Mouse (Mus musculus) midbrain, postnatal 0 days (tissue): ENCODE measurements around the gene Acp5. TPM values are rescaled to one million over a fixed set of nuclear protein-coding genes. Genes with fewer than 3 reads are reported as not detected.
A peak's percentile ranks its signal among the peaks of the same experiment; 100 is the strongest.

Source experiments
- ATAC-seq: fragments of 200-750 bp; cut with Nextera tagmentation; 2 replicates; pipeline ENCODE4 v1.8.0; 2017; ENCODE audit warnings: moderate number of reproducible peaks, mild to moderate bottlenecking, moderate TSS enrichment, moderate library complexity; ENCODE audit not compliant: low FRiP score
- DNase-seq: peaks from one replicate; pipeline ENCODE4 v3.0.0-alpha.2; 2015; ENCODE audit warnings: low spot score
- H3K27ac ChIP-seq: fragments of 300-500 bp; sonication (generic); 2 replicates; pipeline ENCODE4 v1.5.1; 2014; ENCODE audit warnings: low read depth, mild to moderate bottlenecking, low read length, mixed read lengths
- H3K27me3 ChIP-seq: fragments of 300-500 bp; sonication (generic); 2 replicates; pipeline ENCODE4 v1.6.1; 2014; ENCODE audit warnings: low read length, control low read depth, mixed read lengths; ENCODE audit not compliant: insufficient read depth
- H3K36me3 ChIP-seq: fragments of 300-500 bp; sonication (generic); 2 replicates; pipeline ENCODE4 v1.6.1; 2014; ENCODE audit warnings: low read length, control low read depth, mixed read lengths; ENCODE audit not compliant: insufficient read depth
- H3K4me1 ChIP-seq: fragments of 300-500 bp; sonication (generic); 2 replicates; pipeline ENCODE4 v1.6.1; 2014; ENCODE audit warnings: mild to moderate bottlenecking, control low read depth, antibody characterized with exemption, low read length, mixed read lengths; ENCODE audit not compliant: insufficient read depth
- H3K4me2 ChIP-seq: fragments of 300-500 bp; sonication (generic); 2 replicates; pipeline ENCODE4 v1.6.1; 2014; ENCODE audit warnings: low read depth, mild to moderate bottlenecking, low read length, mixed read lengths; ENCODE audit not compliant: poor library complexity, severe bottlenecking
- H3K4me3 ChIP-seq: fragments of 300-500 bp; sonication (generic); 2 replicates; pipeline ENCODE4 v1.5.1; 2014; ENCODE audit warnings: low read depth, mild to moderate bottlenecking, low read length, moderate library complexity
- H3K9ac ChIP-seq: fragments of 300-500 bp; sonication (generic); replicated peaks from 2 replicates; pipeline ENCODE4 v1.6.1; 2014; ENCODE audit warnings: mild to moderate bottlenecking, low read length, moderate library complexity, mixed read lengths; ENCODE audit not compliant: poor library complexity, severe bottlenecking
- H3K9me3 ChIP-seq: fragments of 300-500 bp; sonication (generic); 2 replicates; pipeline ENCODE4 v1.6.1; 2016; ENCODE audit warnings: low read length, control low read depth
- CTCF ChIP-seq: IDR thresholded peaks from 2 replicates; pipeline ENCODE4 v1.5.1; 2016; ENCODE audit warnings: antibody characterized with exemption, mild to moderate bottlenecking
- WGBS: fragments of 180-500 bp; shearing (Covaris S2); extraction: QIAGEN DNeasy Blood & Tissue Kit; methylation state at CpG from one replicate; pipeline ENCODE4 v1.1.7; 2014; 5-methylcytosine and 5-hydroxymethylcytosine counted together
- microRNA-seq: library from miRNA; unstranded; fragments of <30 nt; microRNA quantifications from one replicate; pipeline ENCODE4, GENCODE M21; 2016; ENCODE audit warnings: borderline number of aligned reads
- polyA plus RNA-seq: library from polyadenylated mRNA; unstranded; fragments of >200 nt; fragmentation: Nextera tagmentation; extraction: Ambion mirVana; gene quantifications from 2 replicates; pipeline ENCODE4 v1.2.1, GENCODE M21; 2015
- total RNA-seq: library from RNA; depleted of rRNA; stranded (reverse); fragments of >200 nt; gene quantifications from 2 replicates; pipeline ENCODE4 v1.2.3, GENCODE M21; 2014; rRNA removed

Gene Acp5
- total and polyA plus RNA-seq, 2 experiments from 2014 or later: 0.47 to 2.9 TPM

DNA sequence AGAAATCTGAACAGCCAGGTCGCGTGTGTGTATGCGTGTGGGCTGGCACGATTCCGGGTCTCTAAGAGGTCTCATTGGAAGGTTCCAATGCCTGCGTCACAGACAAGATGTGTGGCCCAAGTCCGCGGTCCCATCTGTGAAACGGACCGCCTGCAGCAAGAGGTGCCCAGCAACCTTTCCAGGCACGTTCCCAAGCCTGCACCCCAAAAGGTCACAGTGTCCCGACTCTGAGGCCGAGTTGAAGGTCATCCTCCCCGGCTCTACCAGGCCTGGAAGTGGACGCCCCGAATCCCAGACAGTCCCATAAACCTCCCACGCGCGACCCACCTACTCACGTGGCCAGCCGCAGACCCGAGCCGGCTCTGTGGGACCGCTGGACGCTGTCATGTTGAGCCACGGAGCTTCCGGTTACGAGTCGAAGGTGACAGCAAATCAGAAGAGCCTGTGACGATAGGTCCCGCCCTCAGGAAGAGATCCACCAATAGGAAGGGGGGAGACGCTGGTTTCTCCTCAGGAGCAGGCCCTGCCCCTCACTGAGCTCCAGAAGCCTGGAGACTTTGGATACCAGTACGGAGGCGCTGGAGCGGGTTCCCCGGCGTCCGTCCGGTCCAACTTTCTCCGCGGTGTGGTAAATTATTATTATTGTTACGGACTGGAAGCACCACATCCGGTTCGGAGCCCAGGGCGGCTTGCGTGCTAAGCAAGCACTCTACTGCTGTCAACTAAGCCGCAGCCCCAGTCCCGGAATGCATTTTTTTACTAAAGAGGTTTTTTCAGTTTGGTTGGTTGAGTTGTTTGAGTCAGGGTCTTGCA, 50.3 kb downstream of the Acp5 start, which contains the start of gene Ecsit:
Gene Ecsit (minus strand): TSS at position 417 of the 813 bp plus-strand sequence.
- Histone ChIP-seq H3K4me2 (peak within 1 kb of the TSS; percentile 75), H3K4me1 (0 out of 2 replicates have a peak, but pooled peaks cover 4% of the 10 kb centered on the region), H3K4me3 (peak within 1 kb of the TSS; percentile 65), H3K9me3 (no peaks in the 10 kb centered on the region), H3K9ac (peak within 1 kb of the TSS; percentile 71), H3K27me3 (no peaks in the 10 kb centered on the region), H3K36me3 (no peaks in the 10 kb centered on the region), H3K27ac (peak within 1 kb of the TSS; percentile 76)
- peak; percentile 97 for ATAC-seq
- WGBS: under 1% methylated on average over 48 of the region's 48 CpGs
- no peak for TF ChIP-seq CTCF
- peak; percentile 97 for DNase-seq

DNA sequence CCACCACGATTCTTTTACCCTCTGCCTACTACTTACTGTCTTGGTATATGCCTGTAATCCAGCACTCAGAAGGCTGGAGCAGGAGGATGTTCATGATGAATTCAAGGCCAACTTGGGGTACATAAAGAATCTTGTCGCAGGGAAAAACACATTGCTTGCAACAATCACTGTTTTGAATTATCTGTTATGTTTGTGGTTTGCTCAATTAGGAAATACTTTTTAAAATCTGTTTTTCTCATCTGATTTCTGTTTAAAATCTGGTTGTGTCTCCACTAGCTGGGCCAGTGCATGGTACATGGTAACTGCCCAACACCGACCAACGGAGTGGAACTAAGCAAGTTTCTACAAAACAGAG, 50.9 kb downstream of the Acp5 start:
- no peaks in the 10 kb centered on the region for H3K36me3 ChIP-seq
- WGBS: 32% methylated on average over 4 of the region's 4 CpGs
- no peak for ATAC-seq
- H3K27ac ChIP-seq: peak overlapping the region; percentile 76; the same call in 1 of the 2 replicates
- no peaks in the 10 kb centered on the region for H3K27me3 ChIP-seq
- H3K9me3 ChIP-seq: no peaks in the 10 kb centered on the region
- peak overlapping the region; percentile 67 for H3K4me2 ChIP-seq
- H3K9ac ChIP-seq: peak overlapping the region; percentile 71
- H3K4me1 ChIP-seq: 0 out of 2 replicates have a peak, but pooled peaks cover 4% of the 10 kb centered on the region
- no peak for DNase-seq
- peak overlapping the region; percentile 65 for H3K4me3 ChIP-seq
- TF ChIP-seq CTCF: no peak

Small RNAs within 50 kb of the gene (microRNA-seq; reads per million reads assigned to microRNA genes)
- gene Mir7084: not detected

Other genes with a start within 250 kb of the Acp5 start
- 15.9 and 26.0 TPM in 2 replicates for gene Rab3d, start 217.5 kb downstream of the Acp5 start, total RNA-seq
- gene Rab3d, start 217.5 kb downstream of the Acp5 start, polyA plus RNA-seq: 17.4 and 18.1 TPM in 2 replicates
- gene Ccdc159, start 208.2 kb downstream of the Acp5 start, total RNA-seq: 6.6 and 12.2 TPM in 2 replicates
- gene Ccdc159, start 208.2 kb downstream of the Acp5 start, polyA plus RNA-seq: 4.7 and 5.2 TPM in 2 replicates
- gene Tmem205, start 208.2 kb downstream of the Acp5 start, total RNA-seq: 32.1 and 50.9 TPM in 2 replicates
- 44.2 and 50.1 TPM in 2 replicates for gene Tmem205, start 208.2 kb downstream of the Acp5 start, polyA plus RNA-seq
- 129 and 165 TPM in 2 replicates for gene Plppr2, start 198.7 kb downstream of the Acp5 start, total RNA-seq
- 129 and 136 TPM in 2 replicates for gene Plppr2, start 198.7 kb downstream of the Acp5 start, polyA plus RNA-seq
- gene Swsap1, start 180.0 kb downstream of the Acp5 start, total RNA-seq: 33.7 and 38.6 TPM in 2 replicates
- gene Swsap1, start 180.0 kb downstream of the Acp5 start, polyA plus RNA-seq: 7.1 and 8.0 TPM in 2 replicates
- gene Epor, start 172.2 kb downstream of the Acp5 start, total RNA-seq: 2.7 TPM in 1 of 2 replicates, not detected in the other
- gene Epor, start 172.2 kb downstream of the Acp5 start, polyA plus RNA-seq: 1.7 and 1.9 TPM in 2 replicates
- 0.76 and 2.8 TPM in 2 replicates for gene Rgl3, start 146.3 kb downstream of the Acp5 start, total RNA-seq
- gene Rgl3, start 146.3 kb downstream of the Acp5 start, polyA plus RNA-seq: 0.85 and 1.1 TPM in 2 replicates
- 4.3 and 5.8 TPM in 2 replicates for gene Ccdc151, start 133.1 kb downstream of the Acp5 start, total RNA-seq
- 5.0 and 5.1 TPM in 2 replicates for gene Ccdc151, start 133.1 kb downstream of the Acp5 start, polyA plus RNA-seq
- gene Prkcsh, start 132.9 kb downstream of the Acp5 start, total RNA-seq: 71.9 and 85.8 TPM in 2 replicates
- 62.8 and 64.9 TPM in 2 replicates for gene Prkcsh, start 132.9 kb downstream of the Acp5 start, polyA plus RNA-seq
- 215 and 239 TPM in 2 replicates for gene Elavl3, start 83.7 kb downstream of the Acp5 start, total RNA-seq
- 75.2 and 78.7 TPM in 2 replicates for gene Elavl3, start 83.7 kb downstream of the Acp5 start, polyA plus RNA-seq
- gene Gm49318, start 64.5 kb downstream of the Acp5 start, total RNA-seq: 4.1 TPM in 1 of 2 replicates, not detected in the other
- gene Gm49318, start 64.5 kb downstream of the Acp5 start, polyA plus RNA-seq: 0.25 and 0.36 TPM in 2 replicates
- 30.0 and 33.1 TPM in 2 replicates for gene Zfp653, start 64.3 kb downstream of the Acp5 start, total RNA-seq
- 14.2 and 15.1 TPM in 2 replicates for gene Zfp653, start 64.3 kb downstream of the Acp5 start, polyA plus RNA-seq
- 49.6 and 56.3 TPM in 2 replicates for gene Ecsit, start 50.3 kb downstream of the Acp5 start, total RNA-seq
- gene Ecsit, start 50.3 kb downstream of the Acp5 start, polyA plus RNA-seq: 55.0 and 57.2 TPM in 2 replicates
- 1.2 and 1.3 TPM in 2 replicates for gene Cnn1, start 36.5 kb downstream of the Acp5 start, total RNA-seq
- gene Cnn1, start 36.5 kb downstream of the Acp5 start, polyA plus RNA-seq: 0.77 and 0.92 TPM in 2 replicates
- gene Elof1, start 18.5 kb downstream of the Acp5 start, total RNA-seq: 129 and 132 TPM in 2 replicates
- gene Elof1, start 18.5 kb downstream of the Acp5 start, polyA plus RNA-seq: 161 and 178 TPM in 2 replicates
- 27.0 and 40.8 TPM in 2 replicates for gene Pigyl, start 21.1 kb upstream of the Acp5 start, total RNA-seq
- gene Pigyl, start 21.1 kb upstream of the Acp5 start, polyA plus RNA-seq: 120 and 122 TPM in 2 replicates
- 0.22 and 2.0 TPM in 2 replicates for gene Zfp872, start 52.4 kb upstream of the Acp5 start, total RNA-seq
- gene Zfp872, start 52.4 kb upstream of the Acp5 start, polyA plus RNA-seq: 0.29 and 0.31 TPM in 2 replicates
- gene Zfp809, start 90.0 kb upstream of the Acp5 start, total RNA-seq: 8.2 and 10.2 TPM in 2 replicates
- gene Zfp809, start 90.0 kb upstream of the Acp5 start, polyA plus RNA-seq: 5.8 and 6.3 TPM in 2 replicates
- gene Zfp599, start 124.2 kb upstream of the Acp5 start, total RNA-seq: 4.7 and 5.1 TPM in 2 replicates
- gene Zfp599, start 124.2 kb upstream of the Acp5 start, polyA plus RNA-seq: 7.2 and 7.8 TPM in 2 replicates
- gene Zfp810, start 171.9 kb upstream of the Acp5 start, total RNA-seq: 31.1 and 37.8 TPM in 2 replicates
- gene Zfp810, start 171.9 kb upstream of the Acp5 start, polyA plus RNA-seq: 24.9 and 27.5 TPM in 2 replicates